Mouse (Mus musculus): ENCODE measurements around the gene Rarg.

- TF ChIP-seq EP300 (IDR thresholded peaks at IDR 0.05; ENCODE audit: low read depth), result no peak
- no peak for TF ChIP-seq CTCF (IDR thresholded peaks at IDR 0.05; ENCODE audit: low read depth)
Observed at GRCm38 (mm10) chr15:102204674-102205505, 52.4 kb downstream of the Rarg start, which contains the start of gene Csad.
